Comparison of ENCODE assay signal across 12 mouse cellular contexts in the genomic region with DNA sequence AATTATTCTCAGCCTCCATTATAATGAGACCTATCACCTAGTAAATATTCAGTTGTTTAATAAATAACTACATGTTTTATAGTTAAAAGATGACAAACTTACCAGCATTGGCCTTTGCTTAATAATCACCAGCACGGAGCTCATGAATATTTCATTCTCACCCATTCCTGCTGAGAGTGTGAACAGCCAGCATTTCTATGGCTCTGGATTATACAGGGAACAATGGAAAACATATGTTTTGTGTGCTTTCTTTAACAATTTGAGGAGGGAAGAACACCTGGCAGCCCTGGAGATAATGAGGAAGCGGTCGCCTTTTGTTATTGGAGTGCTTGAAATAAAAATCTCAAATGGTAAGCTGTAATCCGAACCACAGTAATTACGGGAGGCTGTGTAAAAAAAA.
"Had no signal": no experiment of that assay in that cellular context is flagged by ENCODE, and none has a peak within 500 bp of the region (broad histone marks: within the 10 kb centered on the region; RNA-seq: fewer than 3 reads in every experiment).

No protein-coding gene starts in this region.

- H3K4me3 ChIP-seq: limb, embryonic 13.5 days; midbrain, embryonic 15.5 days; neural tube, embryonic 13.5 days; stomach, embryonic 15.5 days had no signal

- DNase-seq: kidney, adult 11 months; left cerebral cortex, postnatal 4 days; lung, adult 18-20 months; retina, postnatal 1 day; right cerebral cortex, postnatal 14 days; thymus, adult 2 months; thymus, postnatal 25 days had no signal

- ATAC-seq: midbrain, embryonic 15.5 days had no signal

- H3K9me3 ChIP-seq: limb, embryonic 13.5 days; midbrain, embryonic 15.5 days; neural tube, embryonic 13.5 days; stomach, embryonic 15.5 days had no signal

- H3K9ac ChIP-seq: limb, embryonic 13.5 days; liver, embryonic 14.5 days; midbrain, embryonic 15.5 days; neural tube, embryonic 13.5 days; stomach, embryonic 15.5 days had no signal

- H3K4me1 ChIP-seq: stomach, embryonic 15.5 days had no signal

- H3K27ac ChIP-seq: limb, embryonic 13.5 days; liver, embryonic 14.5 days; midbrain, embryonic 15.5 days; neural tube, embryonic 13.5 days; stomach, embryonic 15.5 days had no signal

- H3K36me3 ChIP-seq: limb, embryonic 13.5 days; midbrain, embryonic 15.5 days; neural tube, embryonic 13.5 days; stomach, embryonic 15.5 days had no signal

- H3K27me3 ChIP-seq: limb, embryonic 13.5 days; midbrain, embryonic 15.5 days; neural tube, embryonic 13.5 days; stomach, embryonic 15.5 days had no signal

- H3K4me2 ChIP-seq: limb, embryonic 13.5 days; midbrain, embryonic 15.5 days; neural tube, embryonic 13.5 days; stomach, embryonic 15.5 days had no signal
